Mouse (Mus musculus): Measurements from ENCODE around the gene Cntn6. TPM values are rescaled to one million over a fixed set of nuclear protein-coding genes. Genes with fewer than 3 reads are reported as not detected.

Cntn6 gene
- total RNA-seq, 2 experiments from 2014 or later: not detected

DNA sequence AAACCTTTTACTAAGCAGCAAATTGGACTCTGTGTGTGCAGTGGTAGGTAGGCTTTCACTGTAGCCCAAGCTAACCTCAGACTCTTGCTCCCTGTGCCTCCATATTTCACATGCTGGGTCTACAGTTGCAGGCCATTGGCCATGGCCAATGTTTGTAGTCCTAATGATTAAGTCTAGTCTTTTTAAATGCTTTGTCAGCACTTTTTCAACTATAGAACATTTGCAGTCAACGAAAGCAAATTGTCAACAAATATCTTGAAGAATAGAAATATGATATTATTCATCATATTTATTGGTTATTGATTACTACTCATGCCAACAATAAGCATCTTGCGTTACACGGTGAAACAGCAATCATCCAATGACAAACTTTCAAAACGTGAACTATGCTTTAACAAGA lies 246.4 kb downstream of the Cntn6 start:
- no peak for DNase-seq (ENCODE audit: low spot score in 2 of 2)

DNA sequence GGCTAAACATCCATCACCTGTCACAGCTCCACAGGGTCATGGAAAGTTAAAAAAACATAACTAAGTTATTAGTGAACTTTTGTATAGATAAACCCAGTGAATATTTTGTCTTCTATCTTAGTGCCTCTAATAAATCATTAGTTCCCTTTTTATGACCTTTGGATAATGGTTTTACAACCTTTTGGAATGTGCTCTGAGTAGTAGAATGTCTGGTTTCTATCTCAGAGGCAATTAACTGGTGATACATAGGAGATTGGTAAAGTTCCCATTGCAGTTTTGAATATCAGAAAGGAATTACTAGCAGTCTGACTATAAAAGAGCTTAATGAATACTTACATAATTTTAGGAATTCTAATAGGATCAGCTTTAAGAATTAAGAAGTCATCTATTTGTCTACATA lies 265.5 kb downstream of the Cntn6 start:
- DNase-seq (ENCODE audit: low spot score in 2 of 2): no peak

- no peak for DNase-seq (ENCODE audit: low spot score in 2 of 2)
Measured at GRCm38 (mm10) chr6:104761226-104761625, 268.6 kb downstream of the Cntn6 start.

GRCm38 (mm10) chr6:104783891-104784290 lies 291.3 kb downstream of the Cntn6 start:
- no peak for DNase-seq (ENCODE audit: low spot score in 2 of 2)

- no peak for DNase-seq (ENCODE audit: low spot score in 2 of 2)
Measured at GRCm38 (mm10) chr6:104787502-104787901, 294.9 kb downstream of the Cntn6 start.

GRCm38 (mm10) chr6:104808526-104808925 lies 315.9 kb downstream of the Cntn6 start:
- DNase-seq (ENCODE audit: low spot score in 2 of 2): no peak

GRCm38 (mm10) chr6:104815610-104816009 lies 323.0 kb downstream of the Cntn6 start:
- no peak for DNase-seq (ENCODE audit: low spot score in 2 of 2)

DNA sequence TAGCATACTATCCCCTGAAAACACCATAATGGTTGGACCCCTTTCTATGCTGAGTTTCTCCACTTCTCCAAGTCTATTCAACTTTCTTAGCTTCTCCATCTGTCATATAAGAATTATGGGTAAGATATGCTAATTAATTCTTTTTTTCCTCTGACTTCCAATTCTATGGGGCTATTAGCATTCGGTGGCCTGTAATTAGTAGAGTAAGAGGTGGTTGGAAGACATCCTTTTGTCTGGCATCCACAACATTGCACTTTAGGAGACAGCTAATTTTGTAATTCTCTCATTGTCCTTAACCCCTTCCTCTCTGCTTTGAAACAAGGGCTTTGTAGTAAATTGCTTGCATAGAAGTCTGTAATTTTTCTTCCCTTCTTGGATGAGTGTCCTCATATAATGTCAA lies 387.1 kb downstream of the Cntn6 start:
- no peak for DNase-seq (ENCODE audit: low spot score in 2 of 2)

- no peak for DNase-seq (ENCODE audit: low spot score in 2 of 2)
Measured at GRCm38 (mm10) chr6:104884021-104884420, 391.4 kb downstream of the Cntn6 start.

DNA sequence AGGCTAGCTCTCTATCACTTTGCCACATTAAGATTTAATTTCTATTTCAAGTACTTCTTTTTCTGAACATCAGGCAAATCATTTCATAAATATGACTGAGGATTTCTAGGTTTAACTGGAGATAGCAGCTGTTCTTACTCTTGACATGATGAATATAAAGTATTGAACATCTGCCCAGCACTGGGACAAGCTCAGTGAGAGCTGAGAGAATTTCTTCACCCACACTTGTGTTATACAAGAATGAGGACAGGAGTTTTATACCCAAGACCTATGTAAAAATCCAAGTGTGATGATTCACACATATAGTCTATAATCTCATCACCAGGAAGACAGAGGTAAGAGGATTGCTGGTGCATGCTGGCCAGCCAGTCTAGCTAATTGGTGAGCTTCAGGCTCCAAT lies 393.2 kb downstream of the Cntn6 start:
- DNase-seq (ENCODE audit: low spot score in 2 of 2): no peak

- no peak for DNase-seq (ENCODE audit: low spot score in 2 of 2)
Measured at GRCm38 (mm10) chr6:104891071-104891470, 398.5 kb downstream of the Cntn6 start.
